Mouse (Mus musculus) ovary, postnatal 14 days (tissue): ENCODE data around the gene Tbc1d20.
"Not testable (repeated sequence)": the region's sequence is repeated elsewhere in the genome, so short reads cannot be mapped to it uniquely, and the experiment has no call there.

Experiments used
- DNase-seq: peaks from one replicate; pipeline ENCODE4 v3.0.0; 2022; ENCODE audit warnings: low spot score

The Tbc1d20 gene

DNA sequence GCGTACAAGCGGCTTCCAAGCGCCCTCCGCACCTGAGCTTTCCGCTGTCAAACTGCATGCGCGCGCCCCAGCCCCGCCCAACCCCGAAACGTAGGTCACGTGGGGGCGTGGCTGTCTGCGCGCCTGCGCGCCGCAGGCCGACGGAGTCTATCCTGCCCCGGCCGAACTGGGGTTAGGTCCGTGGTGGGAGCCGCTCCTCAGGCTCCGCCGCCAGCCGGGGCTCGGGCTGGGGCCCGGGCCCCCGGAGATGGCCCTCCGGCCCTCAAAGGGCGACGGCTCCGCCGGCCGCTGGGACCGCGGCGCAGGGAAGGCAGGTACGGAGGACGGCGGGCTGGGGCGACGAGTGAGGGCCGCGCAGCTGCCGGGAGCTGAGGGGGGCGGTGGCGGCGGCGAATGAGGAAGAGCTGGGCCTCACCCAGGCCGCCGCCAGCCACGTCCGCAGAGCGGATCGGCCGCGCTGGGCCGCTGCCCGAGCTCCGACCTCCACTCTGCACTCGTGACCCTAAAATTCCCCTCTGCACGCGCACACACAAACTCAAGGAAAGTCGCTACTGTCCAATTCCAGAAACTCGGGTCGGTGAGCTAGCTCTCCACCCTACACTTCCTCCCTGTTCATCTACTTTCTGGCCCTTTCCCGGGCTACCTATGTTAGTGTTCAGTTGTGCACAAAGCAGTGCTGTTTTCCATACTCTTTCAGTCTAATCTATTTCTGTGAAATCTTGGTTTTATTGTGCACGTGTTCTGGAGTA lies at the start of gene Tbc1d20:
TSS of gene Tbc1d20 (plus strand) at position 102 of the 749 bp plus-strand sequence.
- peak; percentile 81 for DNase-seq

DNA sequence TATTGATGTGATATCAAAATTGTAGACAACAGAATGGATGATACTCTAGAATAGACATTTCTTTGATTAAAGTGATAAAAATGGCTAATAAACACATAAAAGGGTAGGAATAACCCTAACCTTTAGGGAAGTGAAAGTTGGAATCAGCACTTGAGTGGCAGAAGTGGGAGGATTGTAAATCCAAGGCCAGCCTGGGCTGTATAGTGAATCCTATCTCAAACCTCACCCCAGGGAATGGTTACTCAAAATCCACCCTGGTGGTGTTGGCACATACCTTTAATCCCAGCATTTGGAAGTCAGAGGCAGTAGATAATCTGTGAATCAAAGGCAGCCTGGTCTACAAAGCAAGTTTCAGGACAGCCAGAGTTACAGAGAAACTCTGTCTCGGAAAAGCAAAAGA lies 46.4 kb upstream of the Tbc1d20 start:
- no peak for DNase-seq

- no peak for DNase-seq
Measured at GRCm38 (mm10) chr2:152250511-152250910, 43.1 kb upstream of the Tbc1d20 start.

- no peak for DNase-seq
Measured at GRCm38 (mm10) chr2:152259739-152260138, 33.9 kb upstream of the Tbc1d20 start.

DNA sequence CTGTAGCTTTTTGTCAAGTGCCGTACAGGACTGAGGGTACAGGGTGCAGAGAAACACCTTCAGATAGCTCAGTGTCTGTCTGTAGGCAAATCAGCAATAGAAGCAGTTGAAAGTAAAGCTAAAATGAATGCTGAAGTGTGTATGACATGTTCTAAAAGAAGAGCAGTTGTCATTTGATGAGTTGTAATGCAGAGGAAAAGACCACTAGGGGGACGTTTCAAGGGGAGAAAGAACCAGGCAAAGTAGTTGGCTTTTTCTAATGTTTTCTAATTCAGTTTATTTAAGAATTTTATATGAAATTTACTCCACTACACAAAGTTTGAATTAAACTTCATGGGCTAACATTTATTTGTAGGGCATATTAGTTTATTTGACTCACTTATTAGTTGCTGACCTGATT lies 20.0 kb upstream of the Tbc1d20 start:
- DNase-seq = no peak

DNA sequence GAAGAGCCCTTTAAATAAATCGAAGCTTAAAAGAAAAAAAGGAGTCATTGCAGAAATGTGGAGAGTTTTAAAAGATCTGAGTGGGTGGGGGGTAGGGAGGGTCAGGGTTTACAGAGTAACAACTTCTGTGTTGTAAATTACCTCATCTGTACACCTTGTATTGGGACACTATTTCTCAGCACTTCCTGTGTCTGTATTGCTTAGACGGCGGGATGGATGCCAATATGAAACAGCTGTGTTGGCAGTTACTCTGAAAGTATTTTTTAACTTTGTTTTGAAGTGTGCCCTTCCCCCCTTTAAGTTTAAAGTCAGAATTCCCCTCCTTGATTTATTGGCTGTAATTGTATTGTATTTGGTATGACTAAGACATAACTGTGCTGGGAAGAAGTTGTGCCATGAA lies 12.2 kb upstream of the Tbc1d20 start:
- no peak for DNase-seq

DNA sequence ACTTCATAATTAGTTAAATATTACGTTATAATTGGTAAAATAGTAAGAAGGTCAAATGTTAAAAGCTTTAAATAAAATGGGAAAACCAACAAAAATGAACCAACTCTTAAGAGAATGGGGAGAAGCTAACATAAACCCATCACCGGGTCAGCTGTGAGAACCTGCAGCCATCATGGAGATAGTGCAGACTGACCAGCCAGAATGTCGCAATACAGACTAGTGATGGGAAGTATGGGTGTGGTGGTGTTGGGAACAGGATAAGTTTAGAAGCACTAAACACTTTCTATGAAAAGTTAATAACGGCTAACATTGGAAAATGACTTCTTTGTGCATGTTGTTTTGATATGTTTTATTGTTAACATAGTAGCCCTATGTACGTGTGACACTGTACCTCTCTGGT lies 6.1 kb upstream of the Tbc1d20 start:
- DNase-seq = no peak

GRCm38 (mm10) chr2:152288046-152288445 lies 5.6 kb upstream of the Tbc1d20 start:
- no peak for DNase-seq

DNA sequence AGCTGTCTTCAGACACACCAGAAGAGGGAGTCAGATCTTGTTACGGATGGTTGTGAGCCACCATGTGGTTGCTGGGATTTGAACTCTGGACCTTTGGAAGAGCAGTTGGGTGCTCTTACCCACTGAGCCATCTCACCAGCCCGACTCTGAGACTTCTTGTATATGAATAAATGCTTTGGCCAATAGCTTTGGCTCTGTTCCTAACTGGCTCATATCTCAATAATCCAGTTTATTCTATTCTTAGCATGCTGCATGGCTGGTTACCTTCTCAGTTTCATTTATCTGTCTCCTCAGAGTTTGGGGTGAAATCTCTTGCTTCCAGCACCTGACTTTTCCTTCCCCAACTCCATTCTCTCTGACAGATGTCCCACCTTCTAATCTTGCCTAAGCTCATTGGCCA lies 4.0 kb upstream of the Tbc1d20 start:
- not testable (repeated sequence) for DNase-seq

DNA sequence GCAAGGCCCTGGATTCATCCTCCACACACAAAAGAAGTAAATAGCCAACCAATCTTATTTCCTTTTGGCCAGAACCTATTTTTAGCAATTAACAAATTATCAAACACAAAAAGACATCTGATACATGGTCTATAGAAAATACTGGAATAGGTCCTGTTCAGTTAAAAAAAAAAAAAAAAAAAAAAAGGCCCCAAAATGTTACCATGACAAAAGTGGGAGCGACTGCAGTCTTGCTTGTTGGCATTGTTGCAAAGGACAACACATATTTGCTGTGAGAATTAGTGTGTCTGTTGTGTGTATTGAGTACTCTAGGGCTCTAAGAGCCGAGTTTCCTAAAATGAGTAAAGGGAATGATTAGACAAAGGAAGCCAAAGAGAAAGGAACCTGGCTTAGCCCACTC lies 1.2 kb upstream of the Tbc1d20 start:
- DNase-seq = no peak

GRCm38 (mm10) chr2:152293179-152293726 lies 375 bp upstream of the Tbc1d20 start:
- DNase-seq = no peak

- no peak for DNase-seq
Measured at GRCm38 (mm10) chr2:152294541-152294940, 913 bp downstream of the Tbc1d20 start.

GRCm38 (mm10) chr2:152302862-152303261 lies 9.2 kb downstream of the Tbc1d20 start:
- no peak for DNase-seq

GRCm38 (mm10) chr2:152303781-152304180 lies 10.2 kb downstream of the Tbc1d20 start:
- no peak for DNase-seq

- no peak for DNase-seq
Measured at GRCm38 (mm10) chr2:152305480-152305879, 11.9 kb downstream of the Tbc1d20 start.

- no peak for DNase-seq
Measured at GRCm38 (mm10) chr2:152307186-152307585, 13.6 kb downstream of the Tbc1d20 start.

DNA sequence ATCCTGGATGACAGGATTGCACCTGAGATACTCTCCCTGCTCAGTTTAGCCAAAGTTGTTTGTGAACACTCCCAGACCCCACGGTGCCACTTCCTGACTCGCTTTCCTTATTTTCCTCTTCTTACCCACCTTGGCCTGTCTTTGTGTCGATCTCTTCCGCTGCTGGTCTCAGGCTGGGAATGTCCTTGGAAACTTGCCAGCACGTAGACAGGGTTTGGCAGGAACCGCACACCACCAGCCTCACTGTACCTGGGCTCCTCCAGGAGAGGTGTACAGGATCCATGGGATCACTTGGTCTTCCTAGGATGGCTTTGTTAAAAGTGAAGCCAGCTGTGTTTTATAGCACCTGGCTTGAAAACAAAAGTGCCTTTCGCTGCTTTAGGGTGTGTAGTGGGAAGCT lies 19.4 kb downstream of the Tbc1d20 start:
- no peak for DNase-seq

GRCm38 (mm10) chr2:152313926-152314325 lies 20.3 kb downstream of the Tbc1d20 start:
- no peak for DNase-seq

DNA sequence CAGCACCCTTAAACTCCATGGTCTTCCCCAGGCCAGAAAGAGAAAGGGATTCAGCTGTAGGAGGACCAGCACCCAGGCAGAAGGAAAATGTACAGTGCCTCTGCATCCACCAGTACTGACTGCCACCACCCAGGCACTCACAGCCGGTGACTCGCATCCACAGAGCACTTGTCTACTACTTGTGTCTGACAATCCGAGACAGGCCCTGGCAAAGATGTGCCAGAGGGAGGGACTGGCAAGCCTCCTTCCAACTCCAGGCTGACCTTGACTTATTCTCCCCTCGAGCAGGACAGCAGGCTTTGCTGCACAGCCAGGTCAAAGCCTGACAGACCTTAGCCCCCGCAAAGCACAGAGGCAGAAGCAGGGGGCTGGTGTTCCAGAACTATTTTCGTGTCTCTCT lies 23.4 kb downstream of the Tbc1d20 start:
- no peak for DNase-seq

GRCm38 (mm10) chr2:152321558-152321957 lies 27.9 kb downstream of the Tbc1d20 start:
- no peak for DNase-seq

GRCm38 (mm10) chr2:152322198-152322597 lies 28.6 kb downstream of the Tbc1d20 start:
- DNase-seq = no peak

- no peak for DNase-seq
Measured at GRCm38 (mm10) chr2:152323971-152324370, 30.3 kb downstream of the Tbc1d20 start.

- no peak for DNase-seq
Measured at GRCm38 (mm10) chr2:152324842-152325241, 31.2 kb downstream of the Tbc1d20 start.

GRCm38 (mm10) chr2:152326157-152326556 lies 32.5 kb downstream of the Tbc1d20 start:
- no peak for DNase-seq
